1 mouse cellular context compared by ENCODE assay signal in the genomic region with DNA sequence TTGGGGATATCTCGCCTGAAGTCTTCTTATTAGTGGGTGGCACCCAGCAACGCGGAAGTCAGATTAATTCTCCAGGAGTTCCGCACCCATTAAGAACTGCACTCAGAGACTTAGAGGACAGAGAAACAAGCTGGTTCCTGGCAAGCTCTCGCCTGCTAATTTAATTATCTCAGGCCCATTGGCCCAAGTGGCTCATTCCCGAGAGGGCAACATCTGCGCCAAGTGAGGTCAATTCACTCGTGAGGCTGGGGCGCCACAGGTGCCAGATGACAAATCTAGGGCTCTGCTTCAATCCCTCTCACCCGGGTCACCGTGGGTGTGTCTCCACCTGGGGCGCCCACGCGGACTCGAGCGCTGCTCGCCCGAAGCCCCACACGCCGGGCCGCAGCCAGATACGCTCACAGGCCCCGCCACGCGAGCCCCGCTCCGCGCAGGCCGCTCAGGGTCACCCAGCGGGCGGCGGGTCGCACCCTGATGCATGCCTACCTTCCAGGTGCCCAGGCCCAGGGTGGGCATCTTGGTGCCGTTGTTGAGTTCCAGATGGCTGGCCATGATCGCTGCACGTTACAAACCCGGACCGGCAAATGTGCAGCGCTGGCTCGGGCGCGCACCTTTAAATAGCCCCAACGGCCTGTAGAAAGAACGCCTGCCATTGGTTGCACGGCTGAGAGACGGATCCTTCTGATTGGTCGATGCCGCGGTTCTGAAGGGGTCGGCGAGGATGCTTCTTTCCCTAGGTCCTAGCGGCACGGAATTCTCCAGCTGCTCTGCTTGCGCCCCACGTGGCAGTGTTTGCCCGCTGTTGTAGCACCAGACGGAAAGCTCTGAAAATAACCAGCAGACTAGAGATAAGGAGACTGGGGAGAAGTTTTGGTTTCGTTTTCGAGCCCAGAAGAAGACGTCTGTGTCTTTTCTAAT.
TF ChIP-seq lines count a peak whose summit lies in the region.

A gene (minus strand): TSS at position 625 of the 918 bp plus-strand sequence.

TF ChIP-seq in MEL, 35 proteins besides CTCF, POLR2A, EP300 and RAD21 (continued from another document):
- TF ChIP-seq MAZ (IDR thresholded peaks at IDR 0.05; ENCODE audit: low read depth, low read length): no peak
- no peak for TF ChIP-seq GABPA (IDR thresholded peaks at IDR 0.05; ENCODE audit: low read depth, low read length)
- peak; percentile 97 for TF ChIP-seq MYC (IDR thresholded peaks at IDR 0.05; ENCODE audit: low read depth, low read length)
- TF ChIP-seq ZNF384 (IDR thresholded peaks at IDR 0.05; ENCODE audit: low read depth, low read length): no peak
- TF ChIP-seq MAX (IDR thresholded peaks at IDR 0.05; ENCODE audit: low read length): peak; percentile 98
- no peak for TF ChIP-seq NRF1 (IDR thresholded peaks at IDR 0.05; ENCODE audit: insufficient read depth, low read depth, low read length, poor library complexity, severe bottlenecking)
- TF ChIP-seq CHD2 (IDR thresholded peaks at IDR 0.05; ENCODE audit: low read length): no peak
- no peak for TF ChIP-seq SMC3 (IDR thresholded peaks at IDR 0.05; ENCODE audit: low read depth, low read length)
- no peak for TF ChIP-seq ZC3H11A (IDR thresholded peaks at IDR 0.05; ENCODE audit: low read depth, low read length)
- TF ChIP-seq USF2 (IDR thresholded peaks at IDR 0.05; ENCODE audit: borderline replicate concordance in 1 of 2, insufficient read depth in 1 of 2, low read depth in 1 of 2, low read length in 2 of 2): no peak
- TF ChIP-seq TCF12 (IDR thresholded peaks at IDR 0.05; ENCODE audit: low read depth, low read length): peak; percentile 30; the same call in 1 of the 2 replicates
- peak; percentile 24; the same call in 1 of the 2 replicates for TF ChIP-seq RCOR1 (IDR thresholded peaks at IDR 0.05; ENCODE audit: low read depth, low read length)
- TF ChIP-seq POLR2AphosphoS2 (IDR thresholded peaks at IDR 0.05; ENCODE audit: low read length): no peak
- TF ChIP-seq ZMIZ1 (IDR thresholded peaks at IDR 0.05; ENCODE audit: low read depth, low read length): no peak
- peak; percentile 99 for TF ChIP-seq SIN3A (IDR thresholded peaks at IDR 0.05; ENCODE audit: low read length)
- TF ChIP-seq USF1 (IDR thresholded peaks at IDR 0.05; ENCODE audit: low read depth, low read length): peak; percentile 81
